Mouse (Mus musculus) monocyte, adult 5-6 weeks (primary cell): ENCODE data around the gene Rab27a. TPM values are rescaled to one million over a fixed set of nuclear protein-coding genes. Genes with fewer than 3 reads are reported as not detected.

Source experiments
- ATAC-seq: fragments of 153-309, 156-312 bp; replicated peaks from 2 replicates; pipeline ENCODE4 v1.8.0; 2017; ENCODE audit warnings: mild to moderate bottlenecking; ENCODE audit not compliant: low TSS enrichment, insufficient number of reproducible peaks, severe bottlenecking, poor library complexity, low FRiP score
- total RNA-seq: library from RNA; stranded (forward); fragments of 200-1000, 200-491, 200-594 nt; gene quantifications from 3 replicates; pipeline ENCODE4 v1.2.3, GENCODE M21; 2017

Gene Rab27a
- total RNA-seq, 1 experiment from 2014 or later: 86.9 TPM

DNA sequence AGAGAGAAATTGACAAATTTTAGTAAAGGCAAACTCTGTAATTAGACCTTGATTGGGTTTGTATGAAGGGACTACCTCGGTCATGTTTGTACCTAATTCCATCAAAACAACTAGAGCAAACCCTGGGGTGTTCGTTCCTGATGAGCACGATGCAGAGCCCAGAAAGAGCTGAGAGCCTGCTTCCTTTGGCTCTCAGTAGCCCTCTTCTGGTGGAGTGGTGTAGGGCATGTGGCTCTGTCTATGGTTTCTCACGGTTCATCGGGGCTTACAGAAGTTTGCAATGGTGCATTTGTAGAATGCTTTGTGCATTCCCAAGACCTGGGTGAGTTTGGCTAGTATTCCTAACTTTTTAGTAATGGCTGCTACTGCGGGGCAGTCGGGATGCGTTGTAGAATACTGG, 77.1 kb downstream of the Rab27a start:
- ATAC-seq: no peak

DNA sequence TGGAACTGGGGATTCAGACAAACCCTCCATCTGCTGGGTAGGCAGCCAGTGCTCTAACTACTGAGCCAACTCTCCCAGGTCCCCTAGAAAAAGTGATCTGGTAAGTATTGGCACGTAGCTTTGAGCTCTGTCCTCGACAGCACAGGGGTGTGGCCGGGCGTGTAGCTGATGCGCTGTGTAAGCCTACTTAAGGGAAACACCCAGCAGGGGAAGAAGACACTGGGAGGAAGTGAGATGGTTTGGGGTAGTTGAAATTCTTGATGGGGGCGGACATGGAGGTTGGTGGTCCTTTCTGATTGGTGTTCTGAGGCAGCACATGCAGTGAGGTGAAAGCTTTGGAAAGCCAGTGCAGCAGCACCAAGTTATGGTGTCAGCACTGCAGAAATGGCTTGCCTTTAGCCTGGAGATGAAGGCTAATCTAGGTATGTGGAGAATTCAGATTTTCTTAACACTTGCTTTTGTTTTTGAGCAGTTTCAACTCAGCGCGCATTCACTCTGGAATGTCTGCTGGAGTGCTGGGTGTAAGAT, 80.5 kb downstream of the Rab27a start:
- peak; percentile 74 for ATAC-seq

DNA sequence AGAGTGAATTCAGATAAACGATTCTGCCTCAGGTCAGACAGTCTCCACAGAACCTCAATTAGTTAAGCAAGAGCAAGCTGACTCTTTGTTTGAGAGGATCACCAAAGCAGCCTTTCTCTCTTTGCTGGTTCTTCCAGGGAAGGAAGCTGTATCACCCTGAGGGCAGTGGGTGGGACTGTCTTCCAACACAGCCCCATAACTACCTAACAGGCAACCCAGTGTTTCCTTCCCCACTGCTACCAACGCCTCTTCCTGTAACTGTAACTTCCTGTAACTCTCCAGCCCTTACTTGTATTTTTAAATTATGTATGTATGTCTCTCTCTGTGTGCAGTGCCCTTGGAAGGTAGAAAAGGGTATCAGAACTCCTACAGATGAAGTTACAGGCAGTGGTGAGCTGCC, 82.8 kb downstream of the Rab27a start:
- no peak for ATAC-seq

DNA sequence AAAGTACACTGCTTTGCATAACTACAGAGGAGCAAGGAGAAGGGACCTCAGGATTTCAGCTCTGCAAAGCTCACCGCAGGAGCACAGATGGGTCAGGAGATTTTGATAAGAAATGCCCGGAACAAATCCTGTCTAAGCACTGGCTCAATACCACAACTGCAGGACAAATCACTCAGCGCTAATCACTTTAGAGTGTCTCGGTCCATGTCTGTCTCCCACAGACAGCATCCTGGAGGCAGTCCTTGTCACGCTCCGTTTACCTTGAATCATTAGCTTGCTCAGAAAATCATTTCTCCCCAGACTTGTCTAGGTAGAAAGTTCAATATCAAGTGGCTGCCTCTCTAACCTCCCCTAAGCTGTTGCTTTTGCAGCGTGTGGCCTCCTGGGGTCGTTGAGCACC, 85.2 kb downstream of the Rab27a start:
- ATAC-seq: no peak

DNA sequence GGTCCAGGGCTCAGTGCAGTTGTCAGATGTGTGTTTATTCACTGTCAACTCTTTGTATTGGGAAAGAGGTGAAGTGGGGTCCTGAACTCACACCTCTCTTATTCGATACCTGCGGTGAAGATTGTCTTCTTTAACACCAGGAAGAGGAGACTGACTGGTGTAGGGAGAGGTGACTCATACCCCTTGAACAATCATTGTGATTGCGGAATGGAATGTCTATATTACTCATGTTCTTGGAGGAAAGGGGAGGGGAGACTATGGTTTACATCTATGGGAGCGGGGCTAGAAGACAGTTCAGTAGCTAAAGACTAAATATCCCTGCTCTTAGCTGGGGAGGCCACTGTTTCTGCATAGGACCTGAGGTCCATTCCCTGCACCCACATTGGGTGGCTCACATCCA, 85.9 kb downstream of the Rab27a start:
- ATAC-seq: no peak

DNA sequence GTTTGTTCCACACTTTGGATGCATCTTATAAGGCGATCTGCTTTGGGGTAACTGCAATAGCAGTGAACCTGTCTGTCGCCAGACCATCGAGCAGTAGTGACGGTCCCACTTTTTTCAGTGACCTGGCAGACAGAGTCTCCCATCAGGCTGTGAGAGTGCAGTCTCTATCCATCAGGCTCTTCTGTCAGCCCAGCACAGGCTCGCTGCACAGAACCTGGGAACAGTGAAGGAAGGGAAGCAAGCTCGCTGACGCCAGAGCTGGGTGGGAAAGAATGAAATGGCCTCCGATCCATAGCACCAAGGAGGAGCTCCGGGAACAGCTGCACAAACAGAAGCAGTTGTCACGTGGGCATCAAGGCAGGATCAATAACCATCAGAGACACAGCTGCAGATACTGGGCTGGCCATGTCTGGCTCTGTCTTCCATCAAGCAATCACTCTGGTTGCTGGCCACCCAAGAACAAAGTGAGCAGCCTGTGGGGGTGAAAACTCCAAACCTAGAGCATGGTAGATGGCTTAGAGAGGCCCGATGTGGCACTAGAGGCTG, 92.8 kb downstream of the Rab27a start:
- ATAC-seq: no peak

Other genes starting within 250 kb of the Rab27a start
- not detected in 3 replicates for gene Prtg, start 238.0 kb upstream of the Rab27a start, total RNA-seq
- gene Pygo1, start 119.2 kb upstream of the Rab27a start, total RNA-seq: 0.10 TPM in 1 of 3 replicates, not detected in the others
- gene Dyx1c1, start 86.1 kb upstream of the Rab27a start, total RNA-seq: 0.29 to 3.4 TPM in 2 of 3 replicates, not detected in the other
- 1.0 TPM in 1 of 3 replicates, not detected in the others for gene Gm44503, start 86.0 kb upstream of the Rab27a start, total RNA-seq
- gene Ccpg1os, start 59.5 kb upstream of the Rab27a start, total RNA-seq: 5.9 to 7.1 TPM in 2 of 3 replicates, not detected in the other
- 171 to 267 TPM (median 201 TPM) in 3 replicates for gene Ccpg1, start 59.4 kb upstream of the Rab27a start, total RNA-seq
- gene Pigb, start 4.5 kb upstream of the Rab27a start, total RNA-seq: 3.0 to 9.6 TPM (median 5.2 TPM) in 3 replicates
- 1.3 TPM in 1 of 3 replicates, not detected in the others for gene Khdc3, start 57.0 kb downstream of the Rab27a start, total RNA-seq
- gene Gm20509, start 57.6 kb downstream of the Rab27a start, total RNA-seq: 2.2 TPM in 1 of 3 replicates, not detected in the others
- gene Rsl24d1, start 68.6 kb downstream of the Rab27a start, total RNA-seq: 52.8 to 89.3 TPM (median 60.9 TPM) in 3 replicates